Mouse (Mus musculus) intestine, embryonic 14.5 days (tissue): ENCODE data around the gene Sdhc. TPM values are rescaled to one million over a fixed set of nuclear protein-coding genes. Genes with fewer than 3 reads are reported as not detected.
"Not testable (repeated sequence)": the region's sequence is repeated elsewhere in the genome, so short reads cannot be mapped to it uniquely, and the experiment has no call there.

Experiments
- ATAC-seq: fragments of 200-750 bp; cut with Nextera tagmentation; replicated peaks from 2 replicates; pipeline ENCODE4 v1.8.0; 2017; ENCODE audit warnings: low read depth, moderate number of reproducible peaks, moderate TSS enrichment, moderate library complexity; ENCODE audit not compliant: low FRiP score, low TSS enrichment
- DNase-seq: peaks from one replicate; pipeline ENCODE4 v3.0.0-alpha.2; 2018; ENCODE audit warnings: low spot score
- H3K27ac ChIP-seq: fragments of 300-500 bp; sonication (generic); 2 replicates; pipeline ENCODE4 v1.5.1; 2014; ENCODE audit warnings: low read depth, mild to moderate bottlenecking, control low read depth
- H3K27me3 ChIP-seq: fragments of 300-500 bp; sonication (generic); replicated peaks from 2 replicates; pipeline ENCODE4 v1.6.1; 2014; ENCODE audit warnings: low read length, control low read depth; ENCODE audit not compliant: control insufficient read depth, insufficient read depth
- H3K36me3 ChIP-seq: fragments of 300-500 bp; sonication (generic); 2 replicates; pipeline ENCODE4 v1.6.1; 2014; ENCODE audit warnings: low read length, control low read depth; ENCODE audit not compliant: control insufficient read depth, insufficient read depth
- H3K4me1 ChIP-seq: fragments of 300-500 bp; sonication (generic); replicated peaks from 2 replicates; pipeline ENCODE4 v1.6.1; 2014; ENCODE audit warnings: low read length, control low read depth, mixed read lengths; ENCODE audit not compliant: control insufficient read depth, insufficient read depth
- H3K4me2 ChIP-seq: fragments of 300-500 bp; sonication (generic); 2 replicates; pipeline ENCODE4 v1.6.1; 2014; ENCODE audit warnings: low read length
- H3K4me3 ChIP-seq: fragments of 300-500 bp; sonication (generic); 2 replicates; pipeline ENCODE4 v1.5.1; 2014; ENCODE audit warnings: low read depth, low read length, control low read depth, mixed read lengths
- H3K9ac ChIP-seq: fragments of 300-500 bp; sonication (generic); 2 replicates; pipeline ENCODE4 v1.6.1; 2014; ENCODE audit warnings: mild to moderate bottlenecking, low read length
- H3K9me3 ChIP-seq: fragments of 300-500 bp; sonication (generic); 2 replicates; pipeline ENCODE4 v1.6.1; 2016; ENCODE audit warnings: low read length, control low read depth; ENCODE audit not compliant: control insufficient read depth
- WGBS: fragments of 180-500 bp; shearing (Covaris S2); extraction: QIAGEN DNeasy Blood & Tissue Kit; methylation state at CpG from one replicate; pipeline ENCODE4 v1.1.7; 2014; 5-methylcytosine and 5-hydroxymethylcytosine counted together
- microRNA-seq: library from miRNA; unstranded; fragments of <30 nt; microRNA quantifications from one replicate; pipeline ENCODE4, GENCODE M21; 2016
- polyA plus RNA-seq: library from polyadenylated mRNA; unstranded; fragments of >200 nt; fragmentation: Nextera tagmentation; extraction: Ambion mirVana; gene quantifications from 2 replicates; pipeline ENCODE4 v1.2.1, GENCODE M21; 2014

Sdhc gene
- polyA plus RNA-seq, 1 experiment from 2014 or later: 341 TPM

DNA sequence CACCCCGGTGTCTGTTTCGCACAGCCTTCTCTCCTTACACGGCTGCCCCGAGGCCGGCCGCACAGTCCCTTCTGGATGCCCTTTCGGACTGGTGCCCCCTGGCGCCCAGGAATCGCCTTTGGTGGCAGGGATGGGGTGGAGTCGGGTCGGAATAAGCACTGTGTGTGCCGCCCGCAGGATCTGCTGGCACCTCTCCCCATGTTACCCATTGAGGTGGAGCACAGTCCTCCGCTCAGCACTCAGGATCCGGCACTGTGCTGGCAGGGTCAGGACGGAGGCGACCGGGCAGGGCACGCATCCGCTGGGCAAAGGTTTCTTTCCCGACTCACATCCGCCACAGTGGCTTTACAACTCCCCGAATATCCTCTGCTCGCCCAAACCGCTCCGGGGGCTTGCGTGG is 72.4 kb downstream of the Sdhc start:
- H3K27ac ChIP-seq, H3K4me1 ChIP-seq, H3K9me3 ChIP-seq, H3K9ac ChIP-seq, H3K36me3 ChIP-seq, H3K4me3 ChIP-seq, ATAC-seq, DNase-seq: not testable (repeated sequence)
- H3K4me2 ChIP-seq: peak overlapping the region; percentile 31
- 2% methylated on average over 17 of the region's 27 CpGs for WGBS
- peaks cover 25% of the 10 kb centered on the region for H3K27me3 ChIP-seq

DNA sequence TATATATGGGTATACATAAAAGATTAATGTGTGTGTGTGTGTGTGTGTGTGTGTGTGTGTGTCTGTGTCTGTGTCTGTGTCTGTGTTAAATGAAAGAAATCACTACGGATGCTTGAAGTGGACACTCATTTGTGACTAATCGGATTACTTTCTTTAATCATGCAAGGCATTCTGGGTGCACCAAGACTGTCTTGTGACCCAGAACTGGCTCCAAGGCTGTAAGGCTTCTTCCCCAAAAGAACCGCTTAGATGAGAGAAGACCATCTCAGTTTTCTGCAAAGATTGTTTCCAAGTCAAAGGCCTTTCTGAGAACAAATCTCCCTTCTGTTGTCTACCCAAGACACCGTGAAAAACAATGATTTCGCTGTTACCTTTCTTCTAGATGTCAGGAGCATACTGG is 73.2 kb downstream of the Sdhc start:
- not testable (repeated sequence) for H3K4me2 ChIP-seq, H3K36me3 ChIP-seq, H3K4me1 ChIP-seq, ATAC-seq, DNase-seq, H3K9ac ChIP-seq, H3K27ac ChIP-seq, H3K9me3 ChIP-seq, H3K4me3 ChIP-seq
- WGBS: 47% methylated on average over 5 of the region's 5 CpGs
- H3K27me3 ChIP-seq: peaks cover 25% of the 10 kb centered on the region

Small RNA genes lying within 50 kb of the gene (microRNA-seq; reads per million reads assigned to microRNA genes)
- not detected for gene Gm27844

Other genes starting within 250 kb of the Sdhc start
- not detected in 2 replicates for gene Fcrlb, start 237.7 kb downstream of the Sdhc start, polyA plus RNA-seq
- not detected in 2 replicates for gene Fcrla, start 223.0 kb downstream of the Sdhc start, polyA plus RNA-seq
- 1.1 and 1.2 TPM in 2 replicates for gene Fcgr2b, start 174.1 kb downstream of the Sdhc start, polyA plus RNA-seq
- gene Fcgr4, start 131.7 kb downstream of the Sdhc start, polyA plus RNA-seq: 1.0 and 1.1 TPM in 2 replicates
- gene Fcgr3, start 85.7 kb downstream of the Sdhc start, polyA plus RNA-seq: 10.7 and 12.7 TPM in 2 replicates
- gene Cfap126, start 36.7 kb downstream of the Sdhc start, polyA plus RNA-seq: 1.5 and 2.1 TPM in 2 replicates
- 0.48 and 0.49 TPM in 2 replicates for gene Mpz, start 108 bp upstream of the Sdhc start, polyA plus RNA-seq
- 21.9 and 29.2 TPM in 2 replicates for gene Pcp4l1, start 45.7 kb upstream of the Sdhc start, polyA plus RNA-seq
- 0.55 and 1.7 TPM in 2 replicates for gene Nr1i3, start 63.4 kb upstream of the Sdhc start, polyA plus RNA-seq
- gene Tomm40l, start 71.9 kb upstream of the Sdhc start, polyA plus RNA-seq: 27.2 and 31.5 TPM in 2 replicates
- gene Apoa2, start 74.5 kb upstream of the Sdhc start, polyA plus RNA-seq: 2.5 and 5.2 TPM in 2 replicates
- 47.0 and 55.3 TPM in 2 replicates for gene Fcer1g, start 83.8 kb upstream of the Sdhc start, polyA plus RNA-seq
- 5.0 and 6.1 TPM in 2 replicates for gene Adamts4, start 99.8 kb upstream of the Sdhc start, polyA plus RNA-seq
- 247 and 258 TPM in 2 replicates for gene Ndufs2, start 100.8 kb upstream of the Sdhc start, polyA plus RNA-seq
- gene B4galt3, start 119.7 kb upstream of the Sdhc start, polyA plus RNA-seq: 65.5 and 68.4 TPM in 2 replicates
- gene Ppox, start 130.6 kb upstream of the Sdhc start, polyA plus RNA-seq: 48.6 and 51.5 TPM in 2 replicates
- 63.0 and 68.1 TPM in 2 replicates for gene Usp21, start 137.4 kb upstream of the Sdhc start, polyA plus RNA-seq
- gene Ufc1, start 144.4 kb upstream of the Sdhc start, polyA plus RNA-seq: 105 and 114 TPM in 2 replicates
- 43.8 and 51.1 TPM in 2 replicates for gene Dedd, start 178.5 kb upstream of the Sdhc start, polyA plus RNA-seq
- 31.1 and 34.6 TPM in 2 replicates for gene Nit1, start 195.0 kb upstream of the Sdhc start, polyA plus RNA-seq
- gene Pfdn2, start 195.1 kb upstream of the Sdhc start, polyA plus RNA-seq: 48.2 and 51.4 TPM in 2 replicates
- 1.5 and 1.7 TPM in 2 replicates for gene Klhdc9, start 210.2 kb upstream of the Sdhc start, polyA plus RNA-seq
- gene Nectin4, start 219.5 kb upstream of the Sdhc start, polyA plus RNA-seq: 2.6 and 2.8 TPM in 2 replicates
- 1.1 and 1.3 TPM in 2 replicates for gene Arhgap30, start 238.4 kb upstream of the Sdhc start, polyA plus RNA-seq